Mouse (Mus musculus) G1E (cell line): Measurements from ENCODE around the gene Zfp839. TPM values are rescaled to one million over a fixed set of nuclear protein-coding genes. Genes with fewer than 3 reads are reported as not detected.

ENCODE experiments used
- ATAC-seq: 2 replicates; pipeline ENCODE4 v1.8.0; 2016; ENCODE audit warnings: mild to moderate bottlenecking; ENCODE audit not compliant: insufficient number of reproducible peaks, poor library complexity, low FRiP score, severe bottlenecking; ENCODE audit errors: extremely low read depth
- DNase-seq: peaks from one replicate; pipeline ENCODE4 v3.0.0; 2012; ENCODE audit warnings: low spot score
- H3K27me3 ChIP-seq: 2 replicates; pipeline ENCODE4 v1.6.1; 2012; ENCODE audit warnings: mild to moderate bottlenecking, low read length, inconsistent platforms; ENCODE audit not compliant: insufficient read depth
- H3K36me3 ChIP-seq: replicated peaks from 2 replicates; pipeline ENCODE3; 2012; ENCODE audit warnings: mild to moderate bottlenecking, inconsistent platforms
- H3K4me1 ChIP-seq: 2 replicates; pipeline ENCODE4 v1.6.1; 2012; ENCODE audit warnings: low read depth, low read length, inconsistent platforms, mixed read lengths; ENCODE audit not compliant: insufficient read depth
- H3K4me3 ChIP-seq: 2 replicates; pipeline ENCODE4 v1.5.1; 2012; ENCODE audit warnings: low read depth, mild to moderate bottlenecking, inconsistent platforms, low read length, moderate library complexity, mixed read lengths
- H3K9me3 ChIP-seq: replicated peaks from 2 replicates; pipeline ENCODE4 v1.6.1; 2012; ENCODE audit warnings: inconsistent platforms
- CTCF ChIP-seq: IDR thresholded peaks from 2 replicates; pipeline ENCODE4 v1.5.1; 2012; ENCODE audit warnings: low read depth, low read length, inconsistent platforms, mixed read lengths
- GATA1 ChIP-seq: IDR thresholded peaks from 2 replicates; pipeline ENCODE4 v1.6.1; 2012; ENCODE audit warnings: borderline replicate concordance, low read length, inconsistent platforms, mixed read lengths
- GATA2 ChIP-seq: IDR thresholded peaks from 2 replicates; pipeline ENCODE4 v1.6.1; 2012; ENCODE audit warnings: low read depth, low read length, inconsistent platforms, borderline replicate concordance
- POLR2AphosphoS5 ChIP-seq: IDR thresholded peaks from 2 replicates; pipeline ENCODE4 v1.6.1; 2012; ENCODE audit warnings: low read depth, low read length, inconsistent platforms; ENCODE audit not compliant: insufficient replicate concordance
- TAL1 ChIP-seq: conservative IDR thresholded peaks from 2 replicates; pipeline ENCODE4 v1.6.1; 2012; ENCODE audit warnings: low read depth, low read length, inconsistent platforms, mixed read lengths
- polyA plus RNA-seq: library from polyadenylated mRNA; stranded (reverse); fragments of >175 nt; gene quantifications from 2 replicates; pipeline ENCODE4 v1.2.3, GENCODE M21; 2012
- total RNA-seq, 2 experiments: library from RNA; stranded (forward) in 1 of 2; stranded (reverse) in 1 of 2; fragments of 200-1000 nt in 1 of 2; fragments of >200 nt in 1 of 2; fragmentation: Nextera tagmentation in 1 of 2; gene quantifications; 2 replicates each; pipeline ENCODE4 v1.2.3; 2014 to 2017

The Zfp839 gene
- total and polyA plus RNA-seq, 3 experiments = 7.0 to 8.1 (median 7.9) TPM

- no peak for DNase-seq
- ATAC-seq = no peak
- H3K36me3 ChIP-seq = no peaks in the 10 kb centered on the region
- no peak overlapping the region for H3K4me3 ChIP-seq
- peaks cover 34% of the 10 kb centered on the region for H3K27me3 ChIP-seq
- peaks cover 6% of the 10 kb centered on the region for H3K9me3 ChIP-seq
- TF ChIP-seq GATA2 (no peak), TAL1 (no peak), POLR2AphosphoS5 (no peak), GATA1 (no peak), CTCF (no peak)
- peaks cover 11% of the 10 kb centered on the region for H3K4me1 ChIP-seq
Observed at GRCm38 (mm10) chr12:110822366-110822765, 27.7 kb upstream of the Zfp839 start.

DNA sequence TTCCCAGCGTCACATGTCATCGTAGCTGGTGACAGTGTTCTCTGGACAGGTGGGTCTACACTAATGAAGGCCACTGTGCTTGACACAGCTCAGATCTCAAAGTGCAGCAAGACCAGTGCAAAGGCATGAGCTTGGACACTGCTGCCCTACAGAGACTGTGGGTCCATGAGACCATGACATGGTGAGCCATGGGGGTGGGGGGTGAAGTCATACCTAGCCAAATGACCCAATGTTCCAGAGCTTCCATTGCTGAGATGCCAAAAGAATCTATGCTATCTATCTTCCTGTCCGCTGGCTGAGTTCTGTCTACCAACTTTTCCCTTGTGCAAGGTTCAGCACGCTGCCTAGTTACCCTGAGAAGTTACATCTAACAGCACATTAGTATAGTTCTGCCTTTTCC is 21.1 kb upstream of the Zfp839 start:
- Histone ChIP-seq H3K36me3 (no peaks in the 10 kb centered on the region), H3K4me3 (no peak overlapping the region), H3K4me1 (no peaks in the 10 kb centered on the region), H3K27me3 (peaks cover 44% of the 10 kb centered on the region), H3K9me3 (no peaks in the 10 kb centered on the region)
- no peak for DNase-seq
- TF ChIP-seq TAL1 (no peak), CTCF (no peak), GATA2 (no peak), POLR2AphosphoS5 (no peak; the same call in 1 of the 2 replicates), GATA1 (no peak)
- no peak for ATAC-seq

DNA sequence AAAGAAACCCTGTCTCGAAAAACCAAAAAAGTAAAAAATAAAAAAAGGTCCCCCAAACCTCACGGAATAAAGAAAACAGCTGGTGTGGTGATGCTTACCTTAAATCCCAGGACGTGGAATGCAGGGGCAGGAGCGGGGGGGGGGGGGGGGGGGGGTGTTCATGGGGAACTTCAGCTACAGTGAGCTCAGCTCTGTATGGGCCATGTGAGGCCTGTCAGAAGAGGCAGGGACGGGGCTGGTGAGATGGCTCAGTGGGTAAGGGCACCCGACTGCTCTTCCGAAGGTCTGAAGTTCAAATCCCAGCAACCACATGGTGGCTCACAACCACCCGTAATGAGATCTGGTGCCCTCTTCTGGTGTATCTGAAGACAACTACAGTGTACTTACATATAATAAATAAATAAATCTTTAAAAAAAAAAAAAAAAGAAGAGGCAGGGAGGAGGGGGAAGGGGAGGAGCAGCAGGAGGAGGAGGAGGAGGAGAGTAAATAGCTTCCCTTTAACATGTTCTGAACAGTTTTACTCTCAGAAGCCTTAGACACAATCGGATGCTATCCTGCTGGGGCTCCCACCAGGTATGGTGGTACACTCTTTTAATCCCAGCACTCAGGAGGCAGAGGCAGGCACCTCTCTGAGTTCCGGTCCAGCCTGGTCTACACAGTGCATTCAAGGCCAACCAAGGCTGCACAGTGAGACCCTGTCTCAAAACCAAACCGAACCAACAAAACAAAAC is 19.6 kb upstream of the Zfp839 start:
- DNase-seq (no peak), ATAC-seq (no peak)
- Histone ChIP-seq H3K27me3 (peaks cover 50% of the 10 kb centered on the region), H3K36me3 (no peaks in the 10 kb centered on the region), H3K4me1 (no peaks in the 10 kb centered on the region), H3K4me3 (no peak overlapping the region), H3K9me3 (no peaks in the 10 kb centered on the region)
- TF ChIP-seq GATA1 (no peak), POLR2AphosphoS5 (no peak), GATA2 (no peak), TAL1 (no peak), CTCF (no peak)

GRCm38 (mm10) chr12:110835182-110835581 is 14.9 kb upstream of the Zfp839 start:
- Histone ChIP-seq H3K4me3 (no peak overlapping the region), H3K9me3 (no peaks in the 10 kb centered on the region), H3K36me3 (no peaks in the 10 kb centered on the region), H3K4me1 (peaks cover 7% of the 10 kb centered on the region), H3K27me3 (peaks cover 53% of the 10 kb centered on the region)
- no peak for ATAC-seq
- DNase-seq = no peak
- TF ChIP-seq GATA2 = no peak
- no peak for TF ChIP-seq POLR2AphosphoS5
- no peak for TF ChIP-seq CTCF
- TF ChIP-seq GATA1 = no peak
- TF ChIP-seq TAL1 = no peak

DNA sequence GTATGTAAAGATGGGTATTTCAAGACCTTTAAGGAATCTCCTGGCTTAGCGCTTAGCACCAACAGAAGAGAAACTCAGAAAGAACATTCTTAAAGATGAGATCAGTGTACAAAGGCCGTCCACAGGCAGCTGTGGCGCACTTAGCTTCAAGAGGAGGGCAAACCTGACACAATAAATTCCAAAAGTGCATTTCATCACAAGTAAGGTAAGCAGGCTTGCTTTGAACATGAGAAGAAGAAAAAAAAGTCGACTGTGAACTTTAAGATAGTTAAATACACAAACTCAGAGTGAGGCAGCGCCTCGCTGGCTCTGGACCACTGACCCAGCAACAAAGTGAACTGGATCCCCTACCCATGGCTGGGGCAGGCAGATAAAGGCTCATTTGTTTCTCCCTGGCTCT is 13.3 kb upstream of the Zfp839 start:
- Histone ChIP-seq H3K9me3 (no peaks in the 10 kb centered on the region), H3K4me1 (peaks cover 18% of the 10 kb centered on the region), H3K27me3 (peaks cover 54% of the 10 kb centered on the region), H3K4me3 (no peak overlapping the region), H3K36me3 (no peaks in the 10 kb centered on the region)
- ATAC-seq = no peak
- TF ChIP-seq CTCF (no peak), POLR2AphosphoS5 (no peak), GATA1 (no peak), TAL1 (no peak), GATA2 (no peak)
- no peak for DNase-seq

GRCm38 (mm10) chr12:110837192-110837841 is 12.7 kb upstream of the Zfp839 start:
- no peaks in the 10 kb centered on the region for H3K9me3 ChIP-seq
- TF ChIP-seq TAL1 = no peak
- no peak for TF ChIP-seq POLR2AphosphoS5
- no peak for TF ChIP-seq CTCF
- TF ChIP-seq GATA2 = no peak
- no peak for TF ChIP-seq GATA1
- H3K4me3 ChIP-seq = no peak overlapping the region
- H3K36me3 ChIP-seq = no peaks in the 10 kb centered on the region
- ATAC-seq (no peak), DNase-seq (no peak)
- peaks cover 18% of the 10 kb centered on the region for H3K4me1 ChIP-seq
- peaks cover 53% of the 10 kb centered on the region for H3K27me3 ChIP-seq
